Mouse (Mus musculus) cerebellum, adult 2 months (tissue): Measurements from ENCODE around the gene Fer.

Source experiments
- CTCF ChIP-seq: fragments of 200-500 bp; IDR thresholded peaks from 2 replicates; pipeline ENCODE4 v1.5.1; 2011; ENCODE audit warnings: low read depth, mild to moderate bottlenecking, control low read depth, low read length, moderate library complexity, borderline replicate concordance; ENCODE audit not compliant: insufficient read depth
- POLR2A ChIP-seq: fragments of 200-500 bp; IDR thresholded peaks from 2 replicates; pipeline ENCODE4 v1.6.1; 2011; ENCODE audit warnings: low read length, control low read depth, borderline replicate concordance; ENCODE audit not compliant: insufficient read depth

GRCm38 (mm10) chr17:63886988-63887387 lies 24.1 kb downstream of the Fer start:
- TF ChIP-seq CTCF (no peak), POLR2A (no peak)
